Mouse (Mus musculus) monocyte, adult 5-6 weeks (primary cell): ENCODE data around the gene Zfp618. TPM values are rescaled to one million over a fixed set of nuclear protein-coding genes. Genes with fewer than 3 reads are reported as not detected.

Experiments used
- ATAC-seq: fragments of 153-309, 156-312 bp; replicated peaks from 2 replicates; pipeline ENCODE4 v1.8.0; 2017; ENCODE audit warnings: mild to moderate bottlenecking; ENCODE audit not compliant: low TSS enrichment, insufficient number of reproducible peaks, severe bottlenecking, poor library complexity, low FRiP score
- total RNA-seq: library from RNA; stranded (forward); fragments of 200-1000, 200-491, 200-594 nt; gene quantifications from 3 replicates; pipeline ENCODE4 v1.2.3, GENCODE M21; 2017

Gene Zfp618
- total RNA-seq, 1 experiment from 2014 or later, result 0.57 TPM

- ATAC-seq, result no peak
Observed at GRCm38 (mm10) chr4:63102025-63102424, 136.7 kb downstream of the Zfp618 start.

GRCm38 (mm10) chr4:63105651-63106050, 140.3 kb downstream of the Zfp618 start:
- ATAC-seq, result no peak

GRCm38 (mm10) chr4:63118639-63119437, 153.5 kb downstream of the Zfp618 start:
- ATAC-seq, result 0 out of 2 replicates have a peak, but pooled peaks have one; percentile 46

- no peak for ATAC-seq
Observed at GRCm38 (mm10) chr4:63124861-63125466, 159.6 kb downstream of the Zfp618 start.

GRCm38 (mm10) chr4:63129891-63130624, 164.7 kb downstream of the Zfp618 start:
- no peak for ATAC-seq

GRCm38 (mm10) chr4:63147268-63147667, 181.9 kb downstream of the Zfp618 start:
- ATAC-seq, result no peak

- 0 out of 2 replicates have a peak, but pooled peaks have one; percentile 25 for ATAC-seq
Observed at GRCm38 (mm10) chr4:63151127-63151526, 185.8 kb downstream of the Zfp618 start.

- ATAC-seq, result no peak
Observed at GRCm38 (mm10) chr4:63154028-63154427, 188.7 kb downstream of the Zfp618 start.

- no peak for ATAC-seq
Observed at GRCm38 (mm10) chr4:63154699-63155098, 189.3 kb downstream of the Zfp618 start, which contains the start of gene Ambp. Gene Ambp, minus strand, starts transcription at chr4:63154799.

GRCm38 (mm10) chr4:63155596-63155995, 190.2 kb downstream of the Zfp618 start:
- no peak for ATAC-seq

- no peak for ATAC-seq
Observed at GRCm38 (mm10) chr4:63156726-63157634, 191.6 kb downstream of the Zfp618 start.

GRCm38 (mm10) chr4:63158192-63158591, 192.8 kb downstream of the Zfp618 start:
- ATAC-seq, result no peak

- no peak for ATAC-seq
Observed at GRCm38 (mm10) chr4:63158961-63159592, 193.7 kb downstream of the Zfp618 start.

- ATAC-seq, result no peak
Observed at GRCm38 (mm10) chr4:63165636-63166035, 200.3 kb downstream of the Zfp618 start.

- ATAC-seq, result no peak
Observed at GRCm38 (mm10) chr4:63166323-63166722, 200.9 kb downstream of the Zfp618 start.

GRCm38 (mm10) chr4:63170061-63170460, 204.7 kb downstream of the Zfp618 start:
- ATAC-seq, result no peak

- no peak for ATAC-seq
Observed at GRCm38 (mm10) chr4:63171122-63171521, 205.7 kb downstream of the Zfp618 start.
